Mouse (Mus musculus): ENCODE results near the gene Tfb1m. TPM values are rescaled to one million over a fixed set of nuclear protein-coding genes. Genes with fewer than 3 reads are reported as not detected.

Tfb1m gene
- 0.06 and 0.50 TPM in 2 replicates for polyA plus RNA-seq (2012; rRNA removed)

GRCm38 (mm10) chr17:3557331-3558311 lies at the start of gene Tfb1m:
TSS of gene Tfb1m (minus strand) at chr17:3557781.

GRCm38 (mm10) chr17:3532254-3532653 lies 25.3 kb downstream of the Tfb1m start, which contains the start of gene Cldn20:
TSS of gene Cldn20 (plus strand) at chr17:3532554.

Other genes with a start within 250 kb of the Tfb1m start
- 0.24 and 0.45 TPM in 2 replicates for gene Tiam2, start 231.2 kb downstream of the Tfb1m start, polyA plus RNA-seq (2012; rRNA removed)
- 0.14 TPM in 1 of 2 replicates, not detected in the other for gene Cldn20, start 25.2 kb downstream of the Tfb1m start, polyA plus RNA-seq (2012; rRNA removed)
- gene Nox3, start 138.5 kb upstream of the Tfb1m start, polyA plus RNA-seq (2012; rRNA removed): not detected in 2 replicates